Mouse (Mus musculus): ENCODE measurements at regions not wholly inside any gene's neighbourhood (a gene's known extent, or its start where the extent isn't known, plus 50 kb on each side); places are given as distances from the start of the nearest gene placed in this dataset.

GRCm38 (mm10) chr2:17898780-17899179 is 98.0 kb downstream of the H2al2a start:
- H3K79me2 ChIP-seq (replicated peaks; ENCODE audit: control insufficient read depth, extremely low read depth, insufficient read depth, poor library complexity, severe bottlenecking), result no peaks in the 10 kb centered on the region
- dilution Hi-C loops (cut with MboI; ENCODE audit: extremely low pct_ligation_motif_present, extremely low pct_unique_long_range_greater_than_20kb, low sequenced_read_pairs) (no loop called here), in situ Hi-C loops (cut with MboI; ENCODE audit: low pct_ligation_motif_present, low pct_unique_long_range_greater_than_20kb, low sequenced_read_pairs) (no loop called here)

GRCm38 (mm10) chr2:17896036-17896435 is 100.7 kb downstream of the H2al2a start:
- dilution Hi-C loops (cut with MboI; ENCODE audit: extremely low pct_ligation_motif_present, extremely low pct_unique_long_range_greater_than_20kb, low sequenced_read_pairs), result no loop called here
- peaks cover 0 to 7% of the 10 kb centered on the region in 2 experiments; a peak in 2 of 4 replicates for H3K4me1 ChIP-seq (ENCODE audit: control insufficient read depth in 1 of 2, insufficient read depth in 2 of 2)

More at GRCm38 (mm10) chr2:17898780-17899179, 98.0 kb downstream of the H2al2a start:
- TF ChIP-seq SMC3 (IDR thresholded peaks at IDR 0.05; ENCODE audit: low read depth, low read length), result no peak
- no peak for TF ChIP-seq PAX5 (IDR thresholded peaks at IDR 0.05; ENCODE audit: low read length)
- no peak for TF ChIP-seq TBP (conservative IDR thresholded peaks at IDR 0.05; ENCODE audit: low read depth, low read length)
- no peak for TF ChIP-seq CHD1 (IDR thresholded peaks at IDR 0.05; ENCODE audit: low read depth, low read length)
- no peak for TF ChIP-seq USF2 (conservative IDR thresholded peaks at IDR 0.05; ENCODE audit: low read depth, low read length)
- TF ChIP-seq BHLHE40 (IDR thresholded peaks at IDR 0.05; ENCODE audit: low read depth, low read length), result no peak
- no peak for TF ChIP-seq HCFC1 (IDR thresholded peaks at IDR 0.05; ENCODE audit: low read depth, low read length)
- no peak for TF ChIP-seq JUND (conservative IDR thresholded peaks at IDR 0.05; ENCODE audit: low read depth, low read length)
- no peak for TF ChIP-seq MXI1 (IDR thresholded peaks at IDR 0.05; ENCODE audit: low read depth, low read length)
- TF ChIP-seq POLR2AphosphoS2 (IDR thresholded peaks at IDR 0.05; ENCODE audit: low read depth, low read length), result no peak
- TF ChIP-seq ZKSCAN1 (IDR thresholded peaks at IDR 0.05; ENCODE audit: borderline replicate concordance, low read depth, low read length), result no peak
- TF ChIP-seq SIN3A (IDR thresholded peaks at IDR 0.05; ENCODE audit: low read length), result no peak
- TF ChIP-seq MYC (IDR thresholded peaks at IDR 0.05; ENCODE audit: low read depth, low read length), result no peak
- no peak for TF ChIP-seq ZNF384 (IDR thresholded peaks at IDR 0.05; ENCODE audit: low read depth, low read length)
- no peak for TF ChIP-seq USF1 (IDR thresholded peaks at IDR 0.05; ENCODE audit: low read depth, low read length)
- no peak for TF ChIP-seq E2F4 (IDR thresholded peaks at IDR 0.05; ENCODE audit: insufficient replicate concordance, low read depth, low read length)
- no peak for TF ChIP-seq CHD2 (IDR thresholded peaks at IDR 0.05; ENCODE audit: low read length)
- TF ChIP-seq ZMIZ1 (IDR thresholded peaks at IDR 0.05; ENCODE audit: low read depth, low read length), result no peak
- no peak for TF ChIP-seq ELF1 (IDR thresholded peaks at IDR 0.05; ENCODE audit: low read depth, low read length)
- TF ChIP-seq RCOR1 (conservative IDR thresholded peaks at IDR 0.05; ENCODE audit: low read depth, low read length), result no peak
- no peaks in the 10 kb centered on the region for H3K36me3 ChIP-seq (replicated peaks in 1 of 2; ENCODE audit: control insufficient read depth in 1 of 2, insufficient read depth in 1 of 2, low read length in 1 of 2)
- no peak overlapping the region for H3K4me2 ChIP-seq (ENCODE audit: insufficient read depth, low read depth, poor library complexity, severe bottlenecking)
- H3K9ac ChIP-seq (ENCODE audit: insufficient read depth, low read depth), result no peak overlapping the region
- H3K9me3 ChIP-seq (replicated peaks; ENCODE audit: low read length), result no peaks in the 10 kb centered on the region
- no peak overlapping the region for H3K4me3 ChIP-seq (replicated peaks in 1 of 3; ENCODE audit: low read depth in 2 of 3, low read length in 2 of 3, poor library complexity in 1 of 3)
- H3K27ac ChIP-seq (ENCODE audit: insufficient read depth, low read depth), result no peak overlapping the region
- peaks cover 0 to 7% of the 10 kb centered on the region in 2 experiments; a peak in 2 of 4 replicates for H3K4me1 ChIP-seq (ENCODE audit: control insufficient read depth in 1 of 2, insufficient read depth in 2 of 2)
- no peaks in the 10 kb centered on the region for H3K27me3 ChIP-seq (replicated peaks)
- DNase-seq (ENCODE audit: extremely low read depth), result no peak

More at GRCm38 (mm10) chr2:17896036-17896435, 100.7 kb downstream of the H2al2a start:
- H3K9me3 ChIP-seq (replicated peaks; ENCODE audit: low read length), result peaks cover 6% of the 10 kb centered on the region
- TF ChIP-seq CHD1 (IDR thresholded peaks at IDR 0.05; ENCODE audit: low read depth, low read length) (no peak), POLR2AphosphoS2 (IDR thresholded peaks at IDR 0.05; ENCODE audit: low read depth, low read length) (no peak), USF2 (conservative IDR thresholded peaks at IDR 0.05; ENCODE audit: low read depth, low read length) (no peak), TBP (conservative IDR thresholded peaks at IDR 0.05; ENCODE audit: low read depth, low read length) (no peak), ZKSCAN1 (IDR thresholded peaks at IDR 0.05; ENCODE audit: borderline replicate concordance, low read depth, low read length) (no peak), UBTF (IDR thresholded peaks at IDR 0.05; ENCODE audit: low read depth, low read length) (no peak), E2F4 (IDR thresholded peaks at IDR 0.05; ENCODE audit: insufficient replicate concordance, low read depth, low read length) (no peak), JUN (IDR thresholded peaks at IDR 0.05; ENCODE audit: insufficient read depth, low read depth, low read length) (0 out of 2 replicates have a peak, but pooled peaks have one; percentile 12), BHLHE40 (IDR thresholded peaks at IDR 0.05; ENCODE audit: low read depth, low read length) (0 out of 2 replicates have a peak, but pooled peaks have one; percentile 29), EP300 (IDR thresholded peaks at IDR 0.05; ENCODE audit: low read length) (peak; percentile 78), HCFC1 (IDR thresholded peaks at IDR 0.05; ENCODE audit: low read depth, low read length) (no peak), PAX5 (IDR thresholded peaks at IDR 0.05; ENCODE audit: low read length) (no peak), GABPA (IDR thresholded peaks at IDR 0.05; ENCODE audit: insufficient replicate concordance, low read depth, low read length) (no peak), POLR2A (IDR thresholded peaks at IDR 0.05; ENCODE audit: low read depth, low read length) (no peak), SMC3 (IDR thresholded peaks at IDR 0.05; ENCODE audit: low read depth, low read length) (no peak), MEF2A (IDR thresholded peaks at IDR 0.05; ENCODE audit: borderline replicate concordance, low read depth, low read length) (no peak), TCF12 (IDR thresholded peaks at IDR 0.05; ENCODE audit: low read depth, low read length) (no peak), CTCF (conservative IDR thresholded peaks at IDR 0.05 in 1 of 2, IDR thresholded peaks at IDR 0.05 in 1 of 2; ENCODE audit: low read depth in 2 of 2, low read length in 2 of 2) (no peak), MYC (IDR thresholded peaks at IDR 0.05; ENCODE audit: low read depth, low read length) (no peak), IRF4 (IDR thresholded peaks at IDR 0.05; ENCODE audit: low read depth, low read length) (peak; percentile 41; the same call in 1 of the 2 replicates), ZMIZ1 (IDR thresholded peaks at IDR 0.05; ENCODE audit: low read depth, low read length) (no peak), USF1 (IDR thresholded peaks at IDR 0.05; ENCODE audit: low read depth, low read length) (no peak), NRF1 (IDR thresholded peaks at IDR 0.05; ENCODE audit: low read depth, low read length) (no peak)
- H3K79me2 ChIP-seq (replicated peaks; ENCODE audit: control insufficient read depth, extremely low read depth, insufficient read depth, poor library complexity, severe bottlenecking), result no peaks in the 10 kb centered on the region
- H3K9ac ChIP-seq (ENCODE audit: insufficient read depth, low read depth), result no peak overlapping the region
- H3K27ac ChIP-seq (ENCODE audit: insufficient read depth, low read depth), result no peak overlapping the region
- in situ Hi-C loops (cut with MboI; ENCODE audit: low pct_ligation_motif_present, low pct_unique_long_range_greater_than_20kb, low sequenced_read_pairs), result no loop called here
- DNase-seq (ENCODE audit: extremely low read depth), result peak; percentile 80
- no peak overlapping the region for H3K4me2 ChIP-seq (ENCODE audit: insufficient read depth, low read depth, poor library complexity, severe bottlenecking)
- no peaks in the 10 kb centered on the region for H3K36me3 ChIP-seq (replicated peaks in 1 of 2; ENCODE audit: control insufficient read depth in 1 of 2, insufficient read depth in 1 of 2, low read length in 1 of 2)
- no peaks in the 10 kb centered on the region for H3K27me3 ChIP-seq (replicated peaks)
- H3K4me3 ChIP-seq (replicated peaks in 1 of 3; ENCODE audit: low read depth in 2 of 3, low read length in 2 of 3, poor library complexity in 1 of 3), result no peak overlapping the region
